Mouse (Mus musculus): ENCODE measurements around the gene Fam160b1.

DNA sequence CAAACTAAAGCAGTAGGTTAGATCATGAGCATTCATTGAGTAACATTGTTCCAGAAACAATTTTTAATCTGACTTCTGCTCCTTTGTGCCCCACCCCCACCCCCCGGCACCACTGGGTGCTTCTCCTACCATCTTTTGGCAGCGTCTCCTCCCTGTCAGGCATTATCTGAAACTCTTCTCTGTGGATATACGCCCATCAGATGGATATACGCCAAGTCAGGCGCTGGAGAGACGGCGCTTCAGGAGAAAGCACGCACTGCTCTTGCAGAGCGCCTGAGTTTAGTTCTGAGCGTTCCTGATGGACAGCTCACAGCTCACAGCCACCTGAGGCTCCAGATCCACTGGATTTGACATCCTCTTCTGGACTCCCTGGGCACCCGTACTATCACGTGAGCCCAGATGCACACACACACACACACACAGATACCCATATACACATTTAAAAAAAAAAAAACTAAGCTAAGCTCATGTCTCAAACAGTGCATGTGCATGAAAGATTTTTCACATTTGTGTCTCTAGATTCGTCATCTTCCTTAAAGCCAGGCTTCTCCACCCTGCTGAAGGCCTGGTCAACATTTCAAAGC lies 21.1 kb upstream of the Fam160b1 start:
- TF ChIP-seq CTCF (IDR thresholded peaks at IDR 0.05) (no peak), EP300 (IDR thresholded peaks at IDR 0.05) (no peak)
